Mouse (Mus musculus) intestine, embryonic 14.5 days (tissue): ENCODE results near the gene Thy1. TPM values are rescaled to one million over a fixed set of nuclear protein-coding genes. Genes with fewer than 3 reads are reported as not detected.

ENCODE experiments used
- ATAC-seq: fragments of 200-750 bp; cut with Nextera tagmentation; replicated peaks from 2 replicates; pipeline ENCODE4 v1.8.0; 2017; ENCODE audit warnings: low read depth, moderate number of reproducible peaks, moderate TSS enrichment, moderate library complexity; ENCODE audit not compliant: low FRiP score, low TSS enrichment
- DNase-seq: peaks from one replicate; pipeline ENCODE4 v3.0.0-alpha.2; 2018; ENCODE audit warnings: low spot score
- H3K27ac ChIP-seq: fragments of 300-500 bp; sonication (generic); 2 replicates; pipeline ENCODE4 v1.5.1; 2014; ENCODE audit warnings: low read depth, mild to moderate bottlenecking, control low read depth
- H3K27me3 ChIP-seq: fragments of 300-500 bp; sonication (generic); replicated peaks from 2 replicates; pipeline ENCODE4 v1.6.1; 2014; ENCODE audit warnings: low read length, control low read depth; ENCODE audit not compliant: control insufficient read depth, insufficient read depth
- H3K36me3 ChIP-seq: fragments of 300-500 bp; sonication (generic); 2 replicates; pipeline ENCODE4 v1.6.1; 2014; ENCODE audit warnings: low read length, control low read depth; ENCODE audit not compliant: control insufficient read depth, insufficient read depth
- H3K4me1 ChIP-seq: fragments of 300-500 bp; sonication (generic); replicated peaks from 2 replicates; pipeline ENCODE4 v1.6.1; 2014; ENCODE audit warnings: low read length, control low read depth, mixed read lengths; ENCODE audit not compliant: control insufficient read depth, insufficient read depth
- H3K4me2 ChIP-seq: fragments of 300-500 bp; sonication (generic); 2 replicates; pipeline ENCODE4 v1.6.1; 2014; ENCODE audit warnings: low read length
- H3K4me3 ChIP-seq: fragments of 300-500 bp; sonication (generic); 2 replicates; pipeline ENCODE4 v1.5.1; 2014; ENCODE audit warnings: low read depth, low read length, control low read depth, mixed read lengths
- H3K9ac ChIP-seq: fragments of 300-500 bp; sonication (generic); 2 replicates; pipeline ENCODE4 v1.6.1; 2014; ENCODE audit warnings: mild to moderate bottlenecking, low read length
- H3K9me3 ChIP-seq: fragments of 300-500 bp; sonication (generic); 2 replicates; pipeline ENCODE4 v1.6.1; 2016; ENCODE audit warnings: low read length, control low read depth; ENCODE audit not compliant: control insufficient read depth
- WGBS: fragments of 180-500 bp; shearing (Covaris S2); extraction: QIAGEN DNeasy Blood & Tissue Kit; methylation state at CpG from one replicate; pipeline ENCODE4 v1.1.7; 2014; 5-methylcytosine and 5-hydroxymethylcytosine counted together
- polyA plus RNA-seq: library from polyadenylated mRNA; unstranded; fragments of >200 nt; fragmentation: Nextera tagmentation; extraction: Ambion mirVana; gene quantifications from 2 replicates; pipeline ENCODE4 v1.2.1, GENCODE M21; 2014

The Thy1 gene
- polyA plus RNA-seq, 1 experiment from 2014 or later: 2.0 TPM

DNA sequence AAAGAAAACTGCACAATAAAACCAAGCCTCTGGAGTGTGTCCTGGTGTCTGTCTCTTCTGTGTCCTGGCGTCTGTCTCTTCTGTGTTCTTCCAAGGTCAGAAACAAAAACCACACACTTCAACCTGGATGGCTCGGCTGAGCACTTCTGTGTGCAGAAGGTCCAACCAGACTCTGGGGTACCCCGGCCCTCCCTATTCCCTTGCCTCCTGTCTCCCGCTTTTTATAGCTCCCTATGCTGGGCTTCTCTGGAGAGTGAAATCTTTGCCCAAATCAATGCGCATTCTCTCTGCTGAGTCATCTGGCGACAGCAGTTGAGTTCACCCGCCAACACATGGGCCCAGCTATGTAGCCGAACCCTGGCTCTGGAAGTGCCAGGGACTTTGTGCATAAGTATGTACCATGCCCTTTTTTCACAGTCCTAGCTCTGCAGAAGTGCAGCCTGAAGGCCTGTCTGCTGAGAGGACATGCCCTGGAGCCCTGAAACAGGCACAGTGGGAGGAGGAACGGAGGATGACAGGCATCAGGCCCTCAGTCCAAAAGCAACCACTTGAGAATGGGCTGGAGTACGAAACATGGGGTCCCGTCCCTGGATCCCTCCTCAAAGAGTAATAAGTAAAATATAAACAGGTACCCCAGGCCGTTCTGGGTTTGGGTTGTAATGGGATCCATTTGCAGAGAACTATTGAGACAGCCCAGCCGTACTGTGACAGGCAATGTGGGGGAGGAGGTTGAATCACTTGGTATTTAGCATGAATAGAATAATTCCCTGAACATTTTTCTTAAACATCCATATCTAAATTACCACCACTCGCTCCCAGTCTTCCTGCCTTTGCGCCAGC, 5.6 kb downstream of the Thy1 start:
- no peaks in the 10 kb centered on the region for H3K9me3 ChIP-seq
- no peak overlapping the region for H3K27ac ChIP-seq
- no peak overlapping the region for H3K9ac ChIP-seq
- H3K4me2 ChIP-seq: no peak overlapping the region
- no peaks in the 10 kb centered on the region for H3K36me3 ChIP-seq
- ATAC-seq (no peak), DNase-seq (no peak)
- WGBS: 62% methylated on average over 15 of the region's 15 CpGs
- H3K4me3 ChIP-seq: no peak overlapping the region
- peaks cover 3% of the 10 kb centered on the region for H3K4me1 ChIP-seq
- H3K27me3 ChIP-seq: peaks cover 15% of the 10 kb centered on the region

- Histone ChIP-seq H3K4me3 (no peak overlapping the region), H3K9me3 (no peaks in the 10 kb centered on the region), H3K27me3 (peaks cover 6% of the 10 kb centered on the region), H3K27ac (no peak overlapping the region), H3K4me1 (no peaks in the 10 kb centered on the region), H3K4me2 (no peak overlapping the region), H3K9ac (no peak overlapping the region), H3K36me3 (no peaks in the 10 kb centered on the region)
- 88% methylated on average over 8 of the region's 8 CpGs for WGBS
- DNase-seq: no peak
- ATAC-seq: no peak
Measured at GRCm38 (mm10) chr9:44049381-44050165, 6.4 kb downstream of the Thy1 start.

DNA sequence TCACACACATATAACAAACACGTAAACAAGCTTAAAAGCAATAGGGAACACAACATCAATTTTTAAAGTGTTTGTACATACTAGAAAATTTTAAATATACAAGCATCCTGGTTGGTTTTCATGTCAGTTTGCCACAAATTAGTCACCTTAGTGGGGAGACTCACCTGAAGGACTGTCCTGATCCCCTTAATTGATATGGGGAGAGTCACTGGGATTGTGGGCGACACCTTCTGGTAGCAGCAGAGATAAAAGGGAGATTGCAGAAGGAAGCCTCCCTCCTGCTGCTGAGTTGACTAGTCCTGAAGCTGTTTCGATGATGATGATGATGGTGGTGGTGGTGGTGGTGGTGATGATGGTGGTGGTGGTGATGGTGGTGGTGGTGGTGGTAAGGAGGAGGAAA, 9.7 kb downstream of the Thy1 start:
- 60% methylated on average over 3 of the region's 3 CpGs for WGBS
- no peak for ATAC-seq
- Histone ChIP-seq H3K9me3 (peaks cover 2% of the 10 kb centered on the region; the same call in 1 of the 2 replicates), H3K4me2 (no peak overlapping the region), H3K9ac (no peak overlapping the region), H3K27me3 (no peaks in the 10 kb centered on the region), H3K4me1 (no peaks in the 10 kb centered on the region), H3K27ac (no peak overlapping the region), H3K36me3 (no peaks in the 10 kb centered on the region), H3K4me3 (no peak overlapping the region)
- DNase-seq: no peak

DNA sequence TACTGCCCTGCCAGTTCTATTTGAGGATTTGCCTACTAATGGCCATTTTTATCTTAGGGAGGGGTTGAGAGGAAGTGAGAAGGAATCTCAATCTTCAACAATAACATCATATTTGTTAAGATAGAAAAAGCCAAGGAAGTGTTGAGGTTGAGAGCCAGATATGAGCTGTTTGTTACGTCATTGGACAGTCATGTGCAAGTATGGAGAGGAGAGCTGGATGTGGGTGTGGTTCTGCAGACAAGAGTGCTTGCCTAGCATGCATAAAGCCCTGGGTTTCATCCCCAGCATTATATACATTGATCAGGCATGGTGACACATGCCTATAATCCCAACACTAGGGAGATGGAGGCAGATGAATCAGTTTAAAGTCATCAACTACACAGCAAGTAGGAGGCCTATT, 10.8 kb downstream of the Thy1 start:
- Histone ChIP-seq H3K27ac (no peak overlapping the region), H3K9me3 (peaks cover 2% of the 10 kb centered on the region; the same call in 1 of the 2 replicates), H3K27me3 (no peaks in the 10 kb centered on the region), H3K4me3 (no peak overlapping the region), H3K4me1 (no peaks in the 10 kb centered on the region), H3K9ac (no peak overlapping the region), H3K4me2 (no peak overlapping the region), H3K36me3 (no peaks in the 10 kb centered on the region)
- ATAC-seq: no peak
- DNase-seq: no peak
- 64% methylated on average over 1 of the region's 1 CpGs for WGBS

DNA sequence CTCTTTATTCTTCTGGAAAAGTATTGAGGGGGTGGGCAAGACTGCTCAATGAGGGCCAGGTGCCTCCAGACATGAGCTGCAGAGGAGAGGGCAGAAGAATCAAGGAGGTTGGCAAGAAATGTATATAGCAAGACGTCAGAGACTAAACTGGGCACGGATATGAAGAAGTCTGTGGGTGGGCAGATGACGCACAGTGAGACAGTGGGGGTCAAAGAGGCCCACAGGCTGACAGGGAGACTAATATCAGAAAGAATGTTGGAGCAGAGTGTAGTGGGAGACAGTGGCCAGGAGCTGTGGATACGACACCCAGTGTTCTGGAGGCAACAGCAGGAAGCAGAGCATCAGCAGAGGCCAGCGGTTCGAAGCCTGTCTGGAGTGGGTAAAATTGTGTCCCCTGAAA, 15.4 kb downstream of the Thy1 start:
- 77% methylated on average over 6 of the region's 6 CpGs for WGBS
- no peak overlapping the region for H3K9ac ChIP-seq
- H3K4me2 ChIP-seq: no peak overlapping the region
- no peaks in the 10 kb centered on the region for H3K4me1 ChIP-seq
- no peak for DNase-seq
- H3K9me3 ChIP-seq: peaks cover 2% of the 10 kb centered on the region; the same call in 1 of the 2 replicates
- H3K4me3 ChIP-seq: no peak overlapping the region
- H3K27ac ChIP-seq: no peak overlapping the region
- H3K27me3 ChIP-seq: no peaks in the 10 kb centered on the region
- no peaks in the 10 kb centered on the region for H3K36me3 ChIP-seq
- ATAC-seq: no peak

- Histone ChIP-seq H3K9me3 (no peaks in the 10 kb centered on the region), H3K9ac (no peak overlapping the region), H3K4me2 (no peak overlapping the region), H3K4me1 (0 out of 2 replicates have a peak, but pooled peaks cover 2% of the 10 kb centered on the region), H3K4me3 (no peak overlapping the region), H3K36me3 (no peaks in the 10 kb centered on the region), H3K27ac (no peak overlapping the region), H3K27me3 (no peaks in the 10 kb centered on the region)
- 24% methylated on average over 1 of the region's 1 CpGs for WGBS
- DNase-seq (no peak), ATAC-seq (no peak)
Measured at GRCm38 (mm10) chr9:44065177-44065576, 22.0 kb downstream of the Thy1 start.

GRCm38 (mm10) chr9:44066785-44067225, 23.6 kb downstream of the Thy1 start, which contains the start of gene Usp2:
TSS of gene Usp2 (plus strand) at chr9:44067021.
- no peaks in the 10 kb centered on the region for H3K9me3 ChIP-seq
- no peak within 1 kb of the TSS for H3K27ac ChIP-seq
- H3K4me3 ChIP-seq: peak within 1 kb of the TSS; percentile 39
- H3K36me3 ChIP-seq: no peaks in the 10 kb centered on the region
- H3K4me2 ChIP-seq: peak within 1 kb of the TSS; percentile 67
- DNase-seq (peak; percentile 100), ATAC-seq (peak; percentile 97)
- H3K27me3 ChIP-seq: no peaks in the 10 kb centered on the region
- peak within 1 kb of the TSS; percentile 37 for H3K9ac ChIP-seq
- peaks cover 11% of the 10 kb centered on the region for H3K4me1 ChIP-seq
- under 1% methylated on average over 38 of the region's 38 CpGs for WGBS

DNA sequence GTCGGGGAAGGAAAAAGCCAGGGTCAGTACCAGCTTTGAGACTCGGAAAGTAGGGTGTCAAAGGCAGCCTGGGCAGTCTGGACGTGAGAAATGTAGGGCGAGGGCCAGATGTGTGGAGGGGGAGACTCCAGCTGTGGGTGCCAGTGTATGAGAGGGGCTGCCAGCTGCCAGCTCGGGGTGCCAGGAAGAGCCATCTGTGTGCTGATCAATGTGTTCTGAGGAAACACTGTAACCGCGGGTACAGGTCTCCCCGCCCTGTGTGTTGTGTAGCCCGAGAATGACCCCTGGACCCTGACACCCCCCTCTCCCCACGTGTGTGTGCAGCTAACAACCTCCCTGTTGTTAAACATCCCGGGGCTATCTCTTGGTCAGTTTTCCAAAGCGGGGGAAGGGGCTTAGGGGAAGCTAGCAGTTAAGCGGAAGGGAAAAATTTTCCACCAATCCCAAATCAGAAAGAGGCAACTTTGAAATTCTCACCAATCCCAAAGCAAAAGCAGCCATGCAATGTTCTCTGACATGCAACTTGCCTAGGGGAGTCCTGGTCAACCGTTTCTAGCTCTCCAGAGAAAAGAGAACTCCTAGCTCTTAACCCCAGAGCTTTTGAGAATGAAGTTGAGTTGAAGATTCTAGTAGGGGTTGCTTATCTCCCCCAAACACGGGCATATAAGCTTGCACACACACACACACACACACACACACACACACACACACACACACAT, 24.2 kb downstream of the Thy1 start:
- Histone ChIP-seq H3K27ac (no peak overlapping the region), H3K4me3 (peak overlapping the region; percentile 39), H3K9ac (peak overlapping the region; percentile 37), H3K4me2 (peak overlapping the region; percentile 67), H3K4me1 (peaks cover 17% of the 10 kb centered on the region), H3K9me3 (no peaks in the 10 kb centered on the region), H3K27me3 (no peaks in the 10 kb centered on the region), H3K36me3 (no peaks in the 10 kb centered on the region)
- DNase-seq: no peak
- ATAC-seq: peak; percentile 51
- WGBS: 10% methylated on average over 15 of the region's 15 CpGs
